Mouse (Mus musculus) left cerebral cortex, adult 11 months (tissue): ENCODE measurements around the gene Ralgapa2.
A peak's percentile ranks its signal among the peaks of the same experiment; 100 is the strongest.
"Not testable (repeated sequence)": the region's sequence is repeated elsewhere in the genome, so short reads cannot be mapped to it uniquely, and the experiment has no call there.

Experiments
- DNase-seq: peaks from one replicate; pipeline ENCODE4 v3.0.0; 2022; ENCODE audit warnings: low spot score

The Ralgapa2 gene

GRCm38 (mm10) chr2:146498298-146498697, 13.8 kb downstream of the Ralgapa2 start:
- DNase-seq: no peak

- DNase-seq: no peak
Observed at GRCm38 (mm10) chr2:146496995-146497394, 15.1 kb downstream of the Ralgapa2 start.

GRCm38 (mm10) chr2:146495781-146496180, 16.4 kb downstream of the Ralgapa2 start:
- no peak for DNase-seq

GRCm38 (mm10) chr2:146493354-146493946, 18.7 kb downstream of the Ralgapa2 start:
- no peak for DNase-seq

- no peak for DNase-seq
Observed at GRCm38 (mm10) chr2:146491830-146492610, 20.1 kb downstream of the Ralgapa2 start.

- DNase-seq: no peak
Observed at GRCm38 (mm10) chr2:146490926-146491325, 21.2 kb downstream of the Ralgapa2 start.

GRCm38 (mm10) chr2:146488291-146488690, 23.9 kb downstream of the Ralgapa2 start:
- no peak for DNase-seq

- no peak for DNase-seq
Observed at GRCm38 (mm10) chr2:146482859-146483258, 29.3 kb downstream of the Ralgapa2 start.

- no peak for DNase-seq
Observed at GRCm38 (mm10) chr2:146477491-146477890, 34.7 kb downstream of the Ralgapa2 start.

GRCm38 (mm10) chr2:146476428-146476972, 35.6 kb downstream of the Ralgapa2 start:
- no peak for DNase-seq

- DNase-seq: no peak
Observed at GRCm38 (mm10) chr2:146476001-146476400, 36.1 kb downstream of the Ralgapa2 start.

- no peak for DNase-seq
Observed at GRCm38 (mm10) chr2:146470947-146471346, 41.2 kb downstream of the Ralgapa2 start.

GRCm38 (mm10) chr2:146469707-146470420, 42.3 kb downstream of the Ralgapa2 start:
- peak; percentile 12 for DNase-seq

- no peak for DNase-seq
Observed at GRCm38 (mm10) chr2:146468898-146469297, 43.2 kb downstream of the Ralgapa2 start.

- DNase-seq: no peak
Observed at GRCm38 (mm10) chr2:146468016-146468415, 44.1 kb downstream of the Ralgapa2 start.

- not testable (repeated sequence) for DNase-seq
Observed at GRCm38 (mm10) chr2:146466811-146467210, 45.3 kb downstream of the Ralgapa2 start.

GRCm38 (mm10) chr2:146457494-146457893, 54.6 kb downstream of the Ralgapa2 start:
- DNase-seq: no peak

- no peak for DNase-seq
Observed at GRCm38 (mm10) chr2:146456612-146457011, 55.5 kb downstream of the Ralgapa2 start.

- DNase-seq: no peak
Observed at GRCm38 (mm10) chr2:146456062-146456461, 56.1 kb downstream of the Ralgapa2 start.

GRCm38 (mm10) chr2:146444009-146444408, 68.1 kb downstream of the Ralgapa2 start:
- DNase-seq: no peak

GRCm38 (mm10) chr2:146443291-146443875, 68.8 kb downstream of the Ralgapa2 start:
- DNase-seq: no peak

GRCm38 (mm10) chr2:146441711-146442110, 70.4 kb downstream of the Ralgapa2 start:
- no peak for DNase-seq
